Mouse (Mus musculus) forebrain, embryonic 13.5 days (tissue): ENCODE results near the gene Rorb. TPM values are rescaled to one million over a fixed set of nuclear protein-coding genes. Genes with fewer than 3 reads are reported as not detected.

Experiments used
- ATAC-seq: fragments of 200-750 bp; cut with Nextera tagmentation; 2 replicates; pipeline ENCODE4 v1.8.0; 2017
- H3K27ac ChIP-seq: fragments of 300-500 bp; sonication (generic); 2 replicates; pipeline ENCODE4 v1.5.1; 2015; ENCODE audit warnings: inconsistent platforms, mild to moderate bottlenecking, moderate library complexity
- H3K27me3 ChIP-seq: fragments of 300-500 bp; sonication (generic); 2 replicates; pipeline ENCODE4 v1.6.1; 2015; ENCODE audit warnings: mild to moderate bottlenecking, inconsistent platforms
- H3K36me3 ChIP-seq: fragments of 300-500 bp; sonication (generic); 2 replicates; pipeline ENCODE4 v1.6.1; 2015; ENCODE audit warnings: mild to moderate bottlenecking, inconsistent platforms; ENCODE audit not compliant: poor library complexity, severe bottlenecking
- H3K4me1 ChIP-seq: fragments of 300-500 bp; sonication (generic); 2 replicates; pipeline ENCODE4 v1.6.1; 2015; ENCODE audit warnings: inconsistent platforms
- H3K4me2 ChIP-seq: fragments of 300-500 bp; sonication (generic); 2 replicates; pipeline ENCODE4 v1.6.1; 2015; ENCODE audit warnings: inconsistent platforms, mild to moderate bottlenecking, moderate library complexity
- H3K4me3 ChIP-seq: fragments of 300-500 bp; sonication (generic); 2 replicates; pipeline ENCODE4 v1.5.1; 2015; ENCODE audit warnings: mild to moderate bottlenecking, inconsistent platforms
- H3K9ac ChIP-seq: fragments of 300-500 bp; sonication (generic); 2 replicates; pipeline ENCODE4 v1.6.1; 2015; ENCODE audit warnings: mild to moderate bottlenecking, inconsistent platforms
- H3K9me3 ChIP-seq: fragments of 300-500 bp; sonication (generic); replicated peaks from 2 replicates; pipeline ENCODE4 v1.6.1; 2016; ENCODE audit warnings: inconsistent platforms
- WGBS: fragments of 180-500 bp; shearing (Covaris S2); methylation state at CpG from one replicate; pipeline ENCODE4 v1.1.7; 2015; 5-methylcytosine and 5-hydroxymethylcytosine counted together
- polyA plus RNA-seq: library from polyadenylated mRNA; unstranded; fragments of >200 nt; fragmentation: Nextera tagmentation; extraction: Ambion mirVana; gene quantifications from 2 replicates; pipeline ENCODE4 v1.2.1, GENCODE M21; 2015

Rorb gene
- polyA plus RNA-seq, 1 experiment from 2014 or later: 7.7 TPM

DNA sequence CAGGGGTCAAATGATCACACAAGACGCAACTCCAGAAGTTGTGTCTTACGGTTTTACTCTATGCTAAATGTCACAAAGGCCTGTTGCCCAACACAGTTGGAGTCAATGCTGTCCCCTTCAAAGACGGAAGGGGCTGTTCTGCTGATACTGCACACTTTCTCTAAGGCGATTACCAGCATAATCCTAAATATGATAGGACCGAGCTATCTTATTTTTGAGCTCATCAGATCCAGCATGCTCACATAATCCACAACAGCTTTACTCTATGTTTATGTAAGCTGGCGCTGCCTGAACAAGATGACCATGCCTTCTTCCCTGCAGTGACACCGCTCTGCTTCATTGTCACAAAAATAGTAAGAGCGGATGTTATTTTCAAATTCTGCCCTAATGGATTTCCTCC is 112.0 kb downstream of the Rorb start:
- ATAC-seq: no peak
- H3K27me3 ChIP-seq: no peaks in the 10 kb centered on the region
- no peaks in the 10 kb centered on the region for H3K36me3 ChIP-seq
- peaks cover 14% of the 10 kb centered on the region for H3K4me1 ChIP-seq
- 88% methylated on average over 8 of the region's 8 CpGs for WGBS
- H3K4me2 ChIP-seq: no peak overlapping the region
- H3K9ac ChIP-seq: no peak overlapping the region
- H3K4me3 ChIP-seq: no peak overlapping the region
- no peaks in the 10 kb centered on the region for H3K9me3 ChIP-seq
- H3K27ac ChIP-seq: no peak overlapping the region

DNA sequence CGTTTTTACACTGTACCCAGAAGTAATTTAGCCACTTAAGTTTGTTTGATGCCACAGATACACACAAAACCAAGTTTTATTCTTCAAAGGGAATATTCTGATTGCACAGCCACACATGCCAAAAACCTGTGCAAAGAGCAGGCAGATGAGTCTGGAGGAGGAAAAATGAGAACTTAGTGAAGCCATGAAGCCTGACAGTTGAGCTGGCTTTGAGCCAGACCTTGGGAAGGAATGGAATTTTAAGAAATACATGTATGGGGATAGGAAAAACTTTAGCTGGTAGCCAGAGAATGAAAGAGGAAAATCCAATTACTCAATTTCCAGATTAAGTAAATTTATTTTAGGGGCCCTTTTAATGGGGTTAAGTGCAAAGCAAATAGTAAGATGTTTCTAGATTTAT is 113.3 kb downstream of the Rorb start:
- Histone ChIP-seq H3K4me3 (no peak overlapping the region), H3K4me1 (peaks cover 8% of the 10 kb centered on the region), H3K27ac (no peak overlapping the region), H3K27me3 (no peaks in the 10 kb centered on the region), H3K4me2 (no peak overlapping the region), H3K9ac (no peak overlapping the region), H3K9me3 (no peaks in the 10 kb centered on the region), H3K36me3 (no peaks in the 10 kb centered on the region)
- 73% methylated on average over 1 of the region's 1 CpGs for WGBS
- no peak for ATAC-seq

DNA sequence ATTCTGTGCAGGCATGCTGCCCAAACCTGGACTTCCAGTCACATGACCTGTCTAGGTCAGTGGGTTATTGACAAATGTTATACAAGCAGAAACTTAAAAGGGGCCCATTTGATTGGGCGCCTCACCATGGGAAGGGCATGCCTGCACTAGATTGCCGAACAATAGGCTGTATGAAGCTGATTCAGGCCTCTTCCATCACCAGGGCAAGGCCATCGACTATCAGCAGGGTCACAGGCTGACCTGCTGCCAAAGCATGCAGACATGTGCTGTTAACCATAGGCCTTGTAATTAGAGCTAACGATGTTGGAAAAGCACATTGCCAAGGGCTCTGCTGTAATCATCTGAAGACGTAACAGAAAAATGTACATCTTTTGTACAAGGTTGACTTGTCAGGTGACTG is 131.0 kb downstream of the Rorb start:
- 50% methylated on average over 5 of the region's 5 CpGs for WGBS
- H3K27ac ChIP-seq: no peak overlapping the region

GRCm38 (mm10) chr19:18974796-18975660 is 136.0 kb downstream of the Rorb start:
- no peaks in the 10 kb centered on the region for H3K4me1 ChIP-seq
- no peak overlapping the region for H3K27ac ChIP-seq
- H3K36me3 ChIP-seq: no peaks in the 10 kb centered on the region
- no peaks in the 10 kb centered on the region for H3K27me3 ChIP-seq
- H3K9ac ChIP-seq: no peak overlapping the region
- H3K9me3 ChIP-seq: no peaks in the 10 kb centered on the region
- no peak overlapping the region for H3K4me2 ChIP-seq
- WGBS: 66% methylated on average over 5 of the region's 5 CpGs
- peak; percentile 92 for ATAC-seq
- H3K4me3 ChIP-seq: no peak overlapping the region

More for the DNA sequence above, 131.0 kb downstream of the Rorb start:
- H3K4me3 ChIP-seq: no peak overlapping the region
- H3K27me3 ChIP-seq: no peaks in the 10 kb centered on the region
- H3K9ac ChIP-seq: no peak overlapping the region
- no peak overlapping the region for H3K4me2 ChIP-seq
- H3K36me3 ChIP-seq: no peaks in the 10 kb centered on the region
- no peaks in the 10 kb centered on the region for H3K4me1 ChIP-seq
- ATAC-seq: no peak
- no peaks in the 10 kb centered on the region for H3K9me3 ChIP-seq

GRCm38 (mm10) chr19:18969386-18969785 is 141.6 kb downstream of the Rorb start:
- H3K4me2 ChIP-seq: no peak overlapping the region
- H3K9me3 ChIP-seq: no peaks in the 10 kb centered on the region
- ATAC-seq: no peak
- H3K27ac ChIP-seq: no peak overlapping the region
- no peaks in the 10 kb centered on the region for H3K4me1 ChIP-seq
- H3K4me3 ChIP-seq: no peak overlapping the region
- no peak overlapping the region for H3K9ac ChIP-seq
- 29% methylated on average over 8 of the region's 8 CpGs for WGBS
- no peaks in the 10 kb centered on the region for H3K27me3 ChIP-seq
- H3K36me3 ChIP-seq: no peaks in the 10 kb centered on the region

- no peak overlapping the region for H3K27ac ChIP-seq
- no peak overlapping the region for H3K4me2 ChIP-seq
- no peaks in the 10 kb centered on the region for H3K27me3 ChIP-seq
- no peaks in the 10 kb centered on the region for H3K9me3 ChIP-seq
- no peak overlapping the region for H3K4me3 ChIP-seq
- H3K4me1 ChIP-seq: no peaks in the 10 kb centered on the region
- no peaks in the 10 kb centered on the region for H3K36me3 ChIP-seq
- H3K9ac ChIP-seq: no peak overlapping the region
- 82% methylated on average over 4 of the region's 4 CpGs for WGBS
- no peak for ATAC-seq
Observed at GRCm38 (mm10) chr19:18967307-18967706, 143.7 kb downstream of the Rorb start.

DNA sequence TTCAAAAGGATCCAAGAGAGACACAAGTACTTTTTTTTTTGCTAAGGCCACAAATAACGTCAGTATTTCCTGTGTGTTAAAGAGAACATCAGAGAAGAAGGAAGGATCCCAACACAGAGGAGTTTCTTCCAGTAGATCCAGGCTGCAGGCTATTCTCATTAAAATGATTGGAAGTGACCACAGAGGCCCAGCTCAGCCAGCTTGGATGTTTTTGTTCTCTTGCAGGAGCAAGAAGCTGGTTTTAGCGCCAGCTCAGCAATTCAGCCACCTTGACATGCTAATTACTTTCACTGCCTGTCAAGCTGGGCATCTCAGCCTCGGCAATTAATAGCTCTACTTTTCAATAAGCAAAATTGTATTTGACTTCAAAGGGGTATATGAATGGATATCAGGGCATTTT is 151.1 kb downstream of the Rorb start:
- WGBS: 5% methylated on average over 3 of the region's 3 CpGs
- no peak overlapping the region for H3K4me2 ChIP-seq
- peaks cover 8% of the 10 kb centered on the region for H3K4me1 ChIP-seq
- ATAC-seq: peak; percentile 24; the same call in 1 of the 2 replicates
- H3K9ac ChIP-seq: no peak overlapping the region
- H3K9me3 ChIP-seq: no peaks in the 10 kb centered on the region
- peaks cover 6% of the 10 kb centered on the region; the same call in 1 of the 2 replicates for H3K36me3 ChIP-seq
- H3K27ac ChIP-seq: no peak overlapping the region; the same call in 1 of the 2 replicates
- no peaks in the 10 kb centered on the region for H3K27me3 ChIP-seq
- no peak overlapping the region for H3K4me3 ChIP-seq

DNA sequence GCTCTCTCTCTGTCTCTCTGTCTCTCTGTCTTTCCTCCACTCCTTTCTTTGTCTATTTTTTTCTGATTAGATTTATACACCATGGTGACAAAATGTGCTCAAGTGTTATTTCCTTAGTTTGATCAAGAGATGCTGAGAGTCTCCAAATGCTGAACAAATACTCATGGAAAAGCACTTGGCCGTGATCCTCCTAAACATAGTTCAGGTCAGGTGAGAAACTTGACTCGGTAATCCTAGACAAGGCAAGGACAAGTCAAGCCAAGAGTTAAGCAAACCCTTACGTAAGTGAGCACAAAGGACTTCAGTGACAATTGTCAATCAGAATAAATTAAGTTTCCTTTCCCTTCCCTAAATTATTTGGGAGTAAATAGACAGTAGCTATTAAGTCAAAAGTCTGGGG is 158.2 kb downstream of the Rorb start:
- 86% methylated on average over 3 of the region's 3 CpGs for WGBS
- H3K4me1 ChIP-seq: no peaks in the 10 kb centered on the region

DNA sequence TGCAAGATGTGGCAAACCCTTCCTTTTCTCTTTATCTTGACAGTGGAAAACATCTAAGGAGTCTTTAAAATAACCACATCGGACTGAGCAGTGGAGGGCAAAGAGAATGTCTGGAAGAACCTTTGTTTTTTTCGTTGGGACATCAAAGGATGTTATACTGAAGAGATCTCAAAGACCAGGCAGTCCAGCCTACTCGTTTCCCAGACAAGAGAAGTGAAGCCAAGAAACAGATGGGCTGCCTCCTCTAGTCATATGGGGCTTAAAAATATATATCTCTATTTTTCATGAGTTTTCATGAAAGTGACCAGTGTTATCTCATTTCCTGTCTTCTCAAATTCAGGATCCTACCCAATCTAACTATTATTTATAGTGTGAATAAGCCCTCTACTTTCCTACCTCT is 163.8 kb downstream of the Rorb start:
- peaks cover 16% of the 10 kb centered on the region for H3K36me3 ChIP-seq
- H3K27ac ChIP-seq: no peak overlapping the region
- WGBS: 71% methylated on average over 3 of the region's 3 CpGs
- no peaks in the 10 kb centered on the region for H3K4me1 ChIP-seq
- no peak overlapping the region for H3K4me3 ChIP-seq
- no peaks in the 10 kb centered on the region for H3K9me3 ChIP-seq
- ATAC-seq: no peak
- H3K27me3 ChIP-seq: no peaks in the 10 kb centered on the region
- no peak overlapping the region for H3K4me2 ChIP-seq
- H3K9ac ChIP-seq: no peak overlapping the region

More for the DNA sequence above, 158.2 kb downstream of the Rorb start:
- no peaks in the 10 kb centered on the region for H3K27me3 ChIP-seq
- H3K4me2 ChIP-seq: no peak overlapping the region
- no peak overlapping the region for H3K4me3 ChIP-seq
- H3K36me3 ChIP-seq: peaks cover 24% of the 10 kb centered on the region
- H3K27ac ChIP-seq: no peak overlapping the region
- H3K9ac ChIP-seq: no peak overlapping the region
- H3K9me3 ChIP-seq: no peaks in the 10 kb centered on the region
- ATAC-seq: no peak

GRCm38 (mm10) chr19:18945265-18945664 is 165.7 kb downstream of the Rorb start:
- Histone ChIP-seq H3K27ac (no peak overlapping the region), H3K4me3 (no peak overlapping the region), H3K9ac (no peak overlapping the region), H3K4me1 (no peaks in the 10 kb centered on the region), H3K36me3 (no peaks in the 10 kb centered on the region), H3K27me3 (no peaks in the 10 kb centered on the region), H3K9me3 (no peaks in the 10 kb centered on the region), H3K4me2 (no peak overlapping the region)
- no peak for ATAC-seq
- 90% methylated on average over 3 of the region's 3 CpGs for WGBS

DNA sequence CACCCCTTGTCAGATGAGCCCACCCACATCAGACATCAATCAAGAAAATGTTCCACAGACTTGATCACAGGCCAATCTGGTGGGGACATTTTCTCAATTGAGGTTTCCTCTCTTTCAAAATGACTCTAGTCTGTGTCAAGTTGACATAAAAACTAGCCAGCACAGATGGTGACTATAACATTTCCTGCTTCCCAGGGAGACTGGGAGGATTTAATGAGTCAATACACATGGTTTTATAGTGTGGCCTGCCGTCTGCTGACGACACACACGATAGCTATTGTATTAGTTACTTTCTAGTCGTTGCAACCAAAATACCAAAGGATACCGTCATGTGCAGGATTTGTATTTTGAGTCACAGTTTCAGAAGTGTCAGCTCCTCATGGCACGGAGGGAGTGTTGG is 169.6 kb downstream of the Rorb start:
- WGBS: 85% methylated on average over 6 of the region's 6 CpGs
- Histone ChIP-seq H3K9me3 (no peaks in the 10 kb centered on the region), H3K27me3 (no peaks in the 10 kb centered on the region), H3K4me1 (0 out of 2 replicates have a peak, but pooled peaks cover 6% of the 10 kb centered on the region), H3K27ac (no peak overlapping the region), H3K4me3 (no peak overlapping the region), H3K4me2 (no peak overlapping the region), H3K9ac (no peak overlapping the region), H3K36me3 (no peaks in the 10 kb centered on the region)
- no peak for ATAC-seq

DNA sequence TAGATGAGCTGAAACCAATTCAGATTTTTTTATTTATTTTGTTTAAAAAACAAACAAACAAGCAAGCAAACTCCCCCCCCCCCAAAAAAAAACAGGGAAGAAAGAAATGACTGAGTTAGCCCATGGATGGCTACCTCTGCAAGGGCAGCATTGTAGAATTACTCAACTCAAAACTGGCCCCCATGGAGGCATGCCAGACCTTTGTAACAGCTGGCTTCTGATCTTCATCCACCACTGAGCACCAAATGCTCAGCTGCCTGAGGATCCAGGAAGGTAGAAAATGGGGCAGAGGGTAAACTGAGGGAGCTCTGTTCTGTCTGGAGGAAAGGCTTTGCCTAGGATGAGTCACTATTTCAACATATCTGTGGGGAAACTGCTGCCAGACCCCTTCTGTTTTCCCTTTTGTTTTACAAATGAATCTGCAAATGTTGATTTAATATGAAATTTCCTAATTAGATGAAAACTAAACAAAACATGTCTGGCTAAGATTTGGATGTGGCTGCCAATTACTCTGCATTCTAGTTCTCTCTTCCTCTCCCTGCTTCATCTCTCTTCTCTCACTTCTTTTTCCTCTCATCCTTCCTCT is 199.1 kb downstream of the Rorb start:
- Histone ChIP-seq H3K9me3 (no peaks in the 10 kb centered on the region), H3K27ac (no peak overlapping the region), H3K36me3 (no peaks in the 10 kb centered on the region), H3K27me3 (no peaks in the 10 kb centered on the region), H3K4me3 (no peak overlapping the region), H3K9ac (no peak overlapping the region), H3K4me2 (no peak overlapping the region), H3K4me1 (no peaks in the 10 kb centered on the region)
- no peak for ATAC-seq
